Mouse (Mus musculus): Measurements from ENCODE around the gene Gtf2i. TPM values are rescaled to one million over a fixed set of nuclear protein-coding genes. Genes with fewer than 3 reads are reported as not detected.

Gtf2i gene
- total and polyA plus RNA-seq, 3 experiments: 28.4 to 60.9 (median 42.2) TPM

DNA sequence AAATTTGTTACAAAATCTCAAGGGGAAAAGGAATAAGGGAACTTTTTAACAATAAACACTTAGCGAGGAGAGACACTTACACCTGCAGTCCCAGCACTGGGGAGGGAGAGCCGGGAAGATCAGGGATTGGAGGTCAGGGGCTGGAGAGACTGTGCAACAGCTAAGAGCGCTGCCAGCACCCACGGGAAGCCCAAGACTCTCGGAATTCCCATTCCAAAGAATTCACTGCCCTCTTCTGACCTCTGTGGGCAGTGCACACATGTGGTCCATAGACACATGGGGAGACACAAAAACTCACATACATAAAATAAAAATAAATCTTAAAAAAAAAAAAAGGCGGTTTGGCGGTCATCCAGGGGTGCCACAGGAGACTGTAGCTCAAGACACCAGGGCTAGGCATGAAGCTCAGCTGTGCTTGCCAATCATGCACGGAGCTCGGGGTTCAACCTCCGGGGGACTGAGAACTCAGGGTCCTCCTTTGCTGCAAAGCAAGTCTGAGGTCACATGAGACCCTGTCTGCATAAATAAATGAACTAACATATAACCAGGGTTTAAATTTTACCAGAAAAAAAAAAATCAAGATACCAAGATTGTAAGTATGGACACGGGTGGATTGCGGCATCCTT lies 24.5 kb downstream of the Gtf2i start:
- Histone ChIP-seq H3K9ac (ENCODE audit: insufficient read depth, low read depth) (no peak overlapping the region), H3K27me3 (replicated peaks) (no peaks in the 10 kb centered on the region), H3K27ac (ENCODE audit: insufficient read depth, low read depth) (no peak overlapping the region), H3K9me3 (replicated peaks; ENCODE audit: low read length) (no peaks in the 10 kb centered on the region), H3K4me2 (ENCODE audit: insufficient read depth, low read depth, poor library complexity, severe bottlenecking) (no peak overlapping the region), H3K79me2 (replicated peaks; ENCODE audit: control insufficient read depth, extremely low read depth, insufficient read depth, poor library complexity, severe bottlenecking) (no peaks in the 10 kb centered on the region), H3K4me3 (replicated peaks in 1 of 3; ENCODE audit: low read depth in 2 of 3, low read length in 2 of 3, poor library complexity in 1 of 3) (no peak overlapping the region), H3K4me1 (ENCODE audit: control insufficient read depth in 1 of 2, insufficient read depth in 2 of 2) (peaks cover 0 to 5% of the 10 kb centered on the region in 2 experiments; a peak in 2 of 4 replicates), H3K36me3 (replicated peaks in 1 of 2; ENCODE audit: control insufficient read depth in 1 of 2, insufficient read depth in 1 of 2, low read length in 1 of 2) (peaks cover 57 to 89% of the 10 kb centered on the region in 2 experiments)
- dilution Hi-C loops (cut with MboI; ENCODE audit: extremely low pct_ligation_motif_present, extremely low pct_unique_long_range_greater_than_20kb, low sequenced_read_pairs) (no loop called here), in situ Hi-C loops (cut with MboI; ENCODE audit: low pct_ligation_motif_present, low pct_unique_long_range_greater_than_20kb, low sequenced_read_pairs) (no loop called here)
- TF ChIP-seq MEF2A (IDR thresholded peaks at IDR 0.05; ENCODE audit: borderline replicate concordance, low read depth, low read length): no peak
- no peak for TF ChIP-seq EP300 (IDR thresholded peaks at IDR 0.05; ENCODE audit: low read length)
- TF ChIP-seq PAX5 (IDR thresholded peaks at IDR 0.05; ENCODE audit: low read length): no peak
- TF ChIP-seq RAD21 (IDR thresholded peaks at IDR 0.05; ENCODE audit: low read depth, low read length): no peak
- TF ChIP-seq CTCF (conservative IDR thresholded peaks at IDR 0.05 in 1 of 2, IDR thresholded peaks at IDR 0.05 in 1 of 2; ENCODE audit: low read depth in 2 of 2, low read length in 2 of 2): no peak
- no peak for TF ChIP-seq POLR2A (IDR thresholded peaks at IDR 0.05; ENCODE audit: low read depth, low read length)
- TF ChIP-seq MAFK (IDR thresholded peaks at IDR 0.05; ENCODE audit: insufficient replicate concordance, low read length): no peak
- TF ChIP-seq RCOR1 (conservative IDR thresholded peaks at IDR 0.05; ENCODE audit: low read depth, low read length): no peak
- TF ChIP-seq ZNF384 (IDR thresholded peaks at IDR 0.05; ENCODE audit: low read depth, low read length): no peak
- TF ChIP-seq SIN3A (IDR thresholded peaks at IDR 0.05; ENCODE audit: low read length): no peak
- TF ChIP-seq TCF12 (IDR thresholded peaks at IDR 0.05; ENCODE audit: low read depth, low read length): no peak
- no peak for TF ChIP-seq NELFE (IDR thresholded peaks at IDR 0.05; ENCODE audit: low read depth, low read length)
- no peak for TF ChIP-seq ZMIZ1 (IDR thresholded peaks at IDR 0.05; ENCODE audit: low read depth, low read length)
- no peak for TF ChIP-seq ETS1 (conservative IDR thresholded peaks at IDR 0.05; ENCODE audit: low read depth, low read length)
- TF ChIP-seq NRF1 (IDR thresholded peaks at IDR 0.05; ENCODE audit: low read depth, low read length): no peak
- TF ChIP-seq HCFC1 (IDR thresholded peaks at IDR 0.05; ENCODE audit: low read depth, low read length): no peak
- TF ChIP-seq CHD1 (IDR thresholded peaks at IDR 0.05; ENCODE audit: low read depth, low read length): no peak
- TF ChIP-seq JUND (conservative IDR thresholded peaks at IDR 0.05; ENCODE audit: low read depth, low read length): no peak
- no peak for TF ChIP-seq CHD2 (IDR thresholded peaks at IDR 0.05; ENCODE audit: low read length)
- TF ChIP-seq GABPA (IDR thresholded peaks at IDR 0.05; ENCODE audit: insufficient replicate concordance, low read depth, low read length): no peak
- DNase-seq (ENCODE audit: extremely low read depth): no peak

DNA sequence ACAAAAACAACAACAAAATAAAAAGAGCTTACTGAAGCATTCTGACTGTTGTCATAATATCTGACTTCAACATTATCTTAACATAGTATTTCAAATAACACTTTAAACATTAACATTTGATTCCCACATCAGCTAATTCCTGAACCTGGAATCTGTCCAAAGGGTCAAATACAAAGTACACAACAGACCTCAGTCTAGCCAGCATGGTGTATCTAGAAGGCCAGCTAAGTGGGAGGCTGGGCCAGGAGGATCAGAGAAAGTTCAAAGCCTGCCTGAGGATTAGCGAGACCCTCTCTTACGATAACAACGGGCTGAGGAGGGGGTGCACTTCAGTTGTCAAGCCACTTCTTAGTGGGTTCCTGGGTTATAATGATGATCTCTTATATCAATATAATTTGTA lies 26.5 kb downstream of the Gtf2i start:
- peaks cover 0 to 2% of the 10 kb centered on the region in 2 experiments; a peak in 1 of 4 replicates for H3K4me1 ChIP-seq (ENCODE audit: control insufficient read depth in 1 of 2, insufficient read depth in 2 of 2)
- no peak for DNase-seq (ENCODE audit: extremely low read depth)
- dilution Hi-C loops (cut with MboI; ENCODE audit: extremely low pct_ligation_motif_present, extremely low pct_unique_long_range_greater_than_20kb, low sequenced_read_pairs) (no loop called here), in situ Hi-C loops (cut with MboI; ENCODE audit: low pct_ligation_motif_present, low pct_unique_long_range_greater_than_20kb, low sequenced_read_pairs) (no loop called here)
- H3K36me3 ChIP-seq (replicated peaks in 1 of 2; ENCODE audit: control insufficient read depth in 1 of 2, insufficient read depth in 1 of 2, low read length in 1 of 2): peaks cover 67 to 94% of the 10 kb centered on the region in 2 experiments
- H3K4me3 ChIP-seq (replicated peaks in 1 of 3; ENCODE audit: low read depth in 2 of 3, low read length in 2 of 3, poor library complexity in 1 of 3): no peak overlapping the region
- no peaks in the 10 kb centered on the region for H3K9me3 ChIP-seq (replicated peaks; ENCODE audit: low read length)
- no peak for TF ChIP-seq CHD2 (IDR thresholded peaks at IDR 0.05; ENCODE audit: low read length)
- no peak overlapping the region for H3K27ac ChIP-seq (ENCODE audit: insufficient read depth, low read depth)
- no peaks in the 10 kb centered on the region for H3K79me2 ChIP-seq (replicated peaks; ENCODE audit: control insufficient read depth, extremely low read depth, insufficient read depth, poor library complexity, severe bottlenecking)
- no peak overlapping the region for H3K9ac ChIP-seq (ENCODE audit: insufficient read depth, low read depth)
- H3K27me3 ChIP-seq (replicated peaks): no peaks in the 10 kb centered on the region
- H3K4me2 ChIP-seq (ENCODE audit: insufficient read depth, low read depth, poor library complexity, severe bottlenecking): no peak overlapping the region

All from CH12.LX (cell line).